Mouse (Mus musculus) cortical plate, adult 2 months (tissue): Measurements from ENCODE around the gene Gys1. TPM values are rescaled to one million over a fixed set of nuclear protein-coding genes. Genes with fewer than 3 reads are reported as not detected.

Experiments
- H3K27ac ChIP-seq: fragments of 200-500 bp; 2 replicates; pipeline ENCODE4 v1.5.1; 2012; ENCODE audit warnings: low read length, control low read depth, inconsistent platforms; ENCODE audit not compliant: insufficient read depth
- H3K4me1 ChIP-seq: fragments of 200-500 bp; 2 replicates; pipeline ENCODE4 v1.6.1; 2011; ENCODE audit warnings: low read length; ENCODE audit not compliant: control insufficient read depth, insufficient read depth
- H3K4me3 ChIP-seq: fragments of 200-500 bp; 2 replicates; pipeline ENCODE4 v1.5.1; 2011; ENCODE audit warnings: mild to moderate bottlenecking, low read length, control low read depth; ENCODE audit not compliant: insufficient read depth
- CTCF ChIP-seq: fragments of 200-500 bp; IDR thresholded peaks from 2 replicates; pipeline ENCODE4 v1.5.1; 2011; ENCODE audit warnings: mild to moderate bottlenecking, control low read depth, low read length; ENCODE audit not compliant: insufficient read depth; ENCODE audit errors: extremely low read depth
- POLR2A ChIP-seq: fragments of 200-500 bp; IDR thresholded peaks from 2 replicates; pipeline ENCODE4 v1.6.1; 2011; ENCODE audit warnings: mild to moderate bottlenecking, low read length, control low read depth; ENCODE audit not compliant: insufficient read depth; ENCODE audit errors: extremely low read depth
- polyA plus RNA-seq: library from polyadenylated mRNA; depleted of rRNA; stranded (reverse); fragments of >200 nt; gene quantifications from 2 replicates; pipeline ENCODE4 v1.2.3, GENCODE M21; 2012

Gys1 gene
- polyA plus RNA-seq, 1 experiment = 26.4 TPM

- H3K27ac ChIP-seq = no peak within 1 kb of the TSS
- H3K4me3 ChIP-seq = no peak within 1 kb of the TSS
- TF ChIP-seq CTCF = peak; percentile 71
- TF ChIP-seq POLR2A = no peak
- no peaks in the 10 kb centered on the region for H3K4me1 ChIP-seq
Measured at GRCm38 (mm10) chr7:45405091-45406075, 29.3 kb upstream of the Gys1 start, which contains the start of gene Kcna7. TSS of gene Kcna7 (plus strand) at chr7:45405653.

DNA sequence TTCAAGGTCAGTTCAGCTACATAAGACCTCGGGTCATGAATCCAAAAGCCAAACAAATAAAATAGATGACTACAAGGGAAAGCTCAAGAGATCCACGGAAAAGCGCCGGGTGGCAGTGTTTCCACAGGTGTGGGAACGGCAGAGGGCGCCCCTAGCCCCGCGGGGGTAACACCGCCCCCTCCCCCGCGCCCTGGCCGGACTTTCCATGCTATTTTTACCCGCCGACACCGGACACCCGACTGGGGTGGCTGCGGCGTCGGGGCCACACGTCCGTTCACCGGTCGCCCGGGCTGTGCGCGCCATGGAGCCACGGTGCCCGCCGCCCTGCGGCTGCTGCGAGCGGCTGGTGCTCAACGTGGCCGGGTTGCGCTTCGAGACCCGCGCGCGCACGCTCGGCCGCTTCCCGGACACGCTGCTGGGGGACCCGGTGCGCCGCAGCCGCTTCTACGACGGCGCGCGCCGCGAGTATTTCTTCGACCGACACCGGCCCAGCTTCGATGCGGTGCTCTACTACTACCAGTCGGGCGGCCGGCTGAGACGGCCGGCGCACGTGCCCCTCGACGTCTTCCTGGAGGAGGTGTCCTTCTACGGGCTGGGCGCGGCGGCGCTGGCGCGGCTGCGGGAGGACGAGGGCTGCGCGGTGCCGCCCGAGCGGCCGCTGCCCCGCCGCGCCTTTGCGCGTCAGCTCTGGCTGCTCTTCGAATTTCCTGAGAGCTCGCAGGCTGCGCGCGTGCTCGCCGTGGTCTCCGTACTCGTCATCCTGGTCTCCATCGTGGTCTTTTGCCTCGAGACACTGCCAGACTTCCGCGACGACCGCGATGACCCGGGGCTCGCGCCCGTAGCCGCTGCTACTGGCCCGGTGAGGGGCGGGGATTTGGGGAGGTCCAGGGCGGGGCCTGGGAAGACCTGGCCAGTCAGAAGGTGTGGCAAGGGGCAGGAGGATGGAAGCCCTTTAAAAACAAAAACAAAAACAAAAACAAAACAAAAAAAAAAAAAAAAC, 28.2 kb upstream of the Gys1 start:
- TF ChIP-seq POLR2A = no peak
- TF ChIP-seq CTCF = no peak
- H3K27ac ChIP-seq = no peak overlapping the region
- no peak overlapping the region for H3K4me3 ChIP-seq
- no peaks in the 10 kb centered on the region for H3K4me1 ChIP-seq

GRCm38 (mm10) chr7:45407836-45408235, 26.8 kb upstream of the Gys1 start:
- Histone ChIP-seq H3K4me3 (no peak overlapping the region), H3K27ac (no peak overlapping the region), H3K4me1 (no peaks in the 10 kb centered on the region)
- TF ChIP-seq CTCF (no peak), POLR2A (no peak)

DNA sequence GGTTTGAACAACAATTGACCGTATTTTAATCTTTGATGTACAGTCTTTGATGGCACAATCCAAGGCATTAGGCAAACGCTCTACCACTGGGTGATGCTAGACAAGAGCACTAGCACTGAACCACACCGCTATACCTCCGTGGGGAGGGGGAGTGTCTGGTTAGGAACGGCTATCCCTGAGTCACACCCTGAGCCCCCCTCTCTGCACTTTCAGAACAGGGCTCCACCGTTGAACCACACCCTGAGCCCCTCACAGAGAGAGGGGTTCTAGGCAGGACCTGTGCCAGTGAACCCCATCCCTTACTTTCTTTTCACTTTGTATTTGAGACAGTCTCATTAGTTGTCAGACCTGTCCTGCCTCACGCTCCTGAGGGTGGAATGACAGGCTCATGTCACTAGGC, 26.3 kb upstream of the Gys1 start:
- Histone ChIP-seq H3K27ac (no peak overlapping the region), H3K4me3 (no peak overlapping the region), H3K4me1 (no peaks in the 10 kb centered on the region)
- no peak for TF ChIP-seq POLR2A
- no peak for TF ChIP-seq CTCF

GRCm38 (mm10) chr7:45408949-45409348, 25.7 kb upstream of the Gys1 start:
- Histone ChIP-seq H3K27ac (no peak overlapping the region), H3K4me3 (no peak overlapping the region), H3K4me1 (no peaks in the 10 kb centered on the region)
- TF ChIP-seq CTCF (no peak), POLR2A (no peak)

DNA sequence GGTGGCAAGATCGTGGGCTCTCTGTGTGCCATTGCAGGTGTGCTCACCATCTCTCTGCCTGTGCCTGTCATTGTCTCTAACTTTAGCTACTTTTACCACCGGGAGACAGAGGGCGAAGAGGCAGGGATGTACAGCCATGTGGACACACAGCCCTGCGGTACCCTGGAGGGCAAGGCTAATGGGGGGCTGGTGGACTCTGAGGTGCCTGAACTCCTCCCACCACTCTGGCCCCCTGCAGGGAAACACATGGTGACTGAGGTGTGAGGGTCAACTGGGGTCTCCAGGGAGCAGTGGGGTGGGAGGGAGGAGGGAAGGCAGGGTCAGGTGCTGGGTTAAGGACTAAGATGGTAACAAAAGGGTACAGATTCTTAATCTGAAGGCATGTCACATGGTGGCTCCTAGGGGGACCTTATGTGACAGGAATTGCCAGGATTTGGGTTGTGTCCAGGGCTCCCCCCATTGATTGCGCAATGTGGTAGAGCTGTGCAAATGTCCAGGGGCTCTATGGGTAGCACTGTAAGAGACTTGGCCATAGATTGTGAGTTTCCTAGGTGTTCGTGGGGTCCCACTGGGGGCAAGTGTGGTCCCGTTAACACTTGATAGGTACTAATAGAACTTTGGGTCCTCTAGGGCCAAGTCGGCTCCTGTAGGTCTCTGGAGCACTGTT, 25.0 kb upstream of the Gys1 start:
- Histone ChIP-seq H3K4me3 (no peak overlapping the region), H3K4me1 (no peaks in the 10 kb centered on the region), H3K27ac (no peak overlapping the region)
- TF ChIP-seq POLR2A = no peak
- TF ChIP-seq CTCF = no peak

DNA sequence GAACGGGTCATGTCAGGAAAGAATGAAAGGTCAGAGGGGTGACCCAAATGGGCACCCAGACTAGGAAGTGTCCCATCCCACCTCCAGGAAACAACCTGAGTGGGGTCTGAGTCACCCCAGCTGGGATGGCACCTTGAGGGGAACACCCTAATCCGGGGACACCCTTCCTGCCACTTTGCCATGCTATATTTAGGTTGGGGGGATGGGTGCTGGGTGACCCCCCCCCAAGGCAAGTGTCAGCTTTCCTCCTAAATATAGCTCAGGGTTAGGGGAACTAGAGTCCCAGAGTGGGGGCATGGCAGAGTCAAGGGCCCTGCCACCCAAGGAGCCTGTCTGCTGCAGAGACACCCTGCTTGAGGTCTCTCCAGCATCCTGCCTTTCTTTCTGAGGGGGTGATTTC, 22.2 kb upstream of the Gys1 start:
- H3K4me3 ChIP-seq = no peak overlapping the region
- TF ChIP-seq CTCF (no peak), POLR2A (no peak)

DNA sequence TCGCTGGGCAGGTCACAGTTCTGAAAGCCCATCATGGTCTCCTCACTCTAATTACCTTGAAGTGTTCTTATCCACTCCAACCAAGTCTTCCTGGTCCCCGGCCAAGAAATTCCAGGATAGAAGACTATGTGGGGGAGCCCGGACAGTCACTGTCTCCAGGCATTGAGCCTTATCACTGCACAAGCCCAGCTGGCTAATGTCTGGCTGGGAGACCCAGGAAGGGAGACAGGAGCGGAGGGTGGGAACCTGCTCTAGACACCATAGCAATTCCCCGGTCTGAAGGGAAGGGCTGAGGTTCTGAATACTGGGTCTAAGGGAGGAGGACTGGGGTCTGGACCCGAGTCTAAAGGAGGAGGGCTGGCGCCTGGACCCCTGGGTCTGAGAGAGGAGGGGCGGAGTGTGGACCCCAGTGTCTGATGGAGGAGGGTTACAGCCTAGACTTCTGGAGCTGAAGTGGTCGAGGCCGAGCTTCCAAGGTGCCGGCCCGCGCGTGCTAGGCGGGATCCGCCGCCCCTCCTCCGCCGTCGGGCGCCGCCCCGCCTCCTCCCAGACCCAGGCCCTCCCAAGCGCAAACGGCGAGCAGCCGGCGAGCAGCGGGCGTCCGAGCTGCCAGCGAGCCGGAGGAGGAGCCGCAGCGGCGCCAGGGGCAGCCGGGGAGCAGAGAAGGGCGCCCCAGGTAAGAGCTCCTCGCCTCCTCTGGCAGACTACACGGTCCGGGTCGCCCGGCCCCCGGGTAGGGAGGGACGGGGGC, 21.4 kb upstream of the Gys1 start, which contains the start of gene Ntf5:
Gene Ntf5, plus strand, starts transcription at position 583 of the 751 bp plus-strand sequence.
- H3K27ac ChIP-seq = no peak within 1 kb of the TSS
- TF ChIP-seq POLR2A (no peak), CTCF (no peak)

More for the DNA sequence above, 22.2 kb upstream of the Gys1 start:
- Histone ChIP-seq H3K4me1 (no peaks in the 10 kb centered on the region), H3K27ac (no peak overlapping the region)

More for the DNA sequence above, 21.4 kb upstream of the Gys1 start, which contains the start of gene Ntf5:
- Histone ChIP-seq H3K4me1 (no peaks in the 10 kb centered on the region), H3K4me3 (no peak within 1 kb of the TSS)
